Mouse (Mus musculus) forebrain, embryonic 15.5 days (tissue): ENCODE data around the gene Tmem165. TPM values are rescaled to one million over a fixed set of nuclear protein-coding genes. Genes with fewer than 3 reads are reported as not detected.

ENCODE experiments used
- ATAC-seq: fragments of 200-750 bp; cut with Nextera tagmentation; replicated peaks from 2 replicates; pipeline ENCODE4 v1.8.0; 2017; ENCODE audit warnings: mild to moderate bottlenecking, moderate TSS enrichment, moderate library complexity
- H3K27ac ChIP-seq: fragments of 300-500 bp; sonication (generic); replicated peaks from 2 replicates; pipeline ENCODE4 v1.5.1; 2015; ENCODE audit warnings: mild to moderate bottlenecking, inconsistent platforms
- H3K27me3 ChIP-seq: fragments of 300-500 bp; sonication (generic); 2 replicates; pipeline ENCODE4 v1.6.1; 2015; ENCODE audit warnings: inconsistent platforms
- H3K36me3 ChIP-seq: fragments of 300-500 bp; sonication (generic); 2 replicates; pipeline ENCODE4 v1.6.1; 2015; ENCODE audit warnings: mild to moderate bottlenecking, inconsistent platforms
- H3K4me1 ChIP-seq: fragments of 300-500 bp; sonication (generic); 2 replicates; pipeline ENCODE4 v1.6.1; 2015; ENCODE audit warnings: inconsistent platforms
- H3K4me2 ChIP-seq: fragments of 300-500 bp; sonication (generic); replicated peaks from 2 replicates; pipeline ENCODE4 v1.6.1; 2015; ENCODE audit warnings: mild to moderate bottlenecking, inconsistent platforms
- H3K4me3 ChIP-seq: fragments of 300-500 bp; sonication (generic); 2 replicates; pipeline ENCODE4 v1.5.1; 2015; ENCODE audit warnings: mild to moderate bottlenecking, inconsistent platforms
- H3K9ac ChIP-seq: fragments of 300-500 bp; sonication (generic); replicated peaks from 2 replicates; pipeline ENCODE4 v1.6.1; 2015; ENCODE audit warnings: mild to moderate bottlenecking, inconsistent platforms
- H3K9me3 ChIP-seq: fragments of 300-500 bp; sonication (generic); 2 replicates; pipeline ENCODE4 v1.6.1; 2016; ENCODE audit warnings: inconsistent platforms
- WGBS: fragments of 180-500 bp; shearing (Covaris S2); methylation state at CpG from one replicate; pipeline ENCODE4 v1.1.7; 2015; ENCODE audit warnings: mixed read lengths; 5-methylcytosine and 5-hydroxymethylcytosine counted together
- polyA plus RNA-seq: library from polyadenylated mRNA; unstranded; fragments of >200 nt; fragmentation: Nextera tagmentation; extraction: Ambion mirVana; gene quantifications from 2 replicates; pipeline ENCODE4 v1.2.1, GENCODE M21; 2015

The Tmem165 gene
- polyA plus RNA-seq, 1 experiment from 2014 or later = 49.8 TPM

DNA sequence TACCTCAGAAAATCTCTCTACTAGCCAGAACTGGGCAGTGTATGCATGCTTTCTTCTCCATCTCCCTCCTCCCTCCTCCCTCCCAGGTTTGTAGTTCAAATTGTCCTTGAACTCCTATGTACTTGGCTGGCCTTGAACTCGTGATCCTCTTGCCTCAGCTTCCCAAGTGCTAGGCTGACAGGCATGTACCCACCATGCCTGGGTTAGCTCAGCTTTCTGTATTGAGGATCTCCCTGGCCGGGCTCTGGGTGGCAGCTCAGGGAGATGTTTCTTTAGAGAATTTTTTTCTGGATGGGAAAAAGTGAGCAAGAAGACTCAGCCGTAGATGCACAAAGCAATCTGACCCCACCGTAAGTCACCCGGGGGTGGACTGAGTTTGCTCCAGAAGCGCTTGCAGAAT, 30.7 kb upstream of the Tmem165 start:
- 94% methylated on average over 6 of the region's 6 CpGs for WGBS

DNA sequence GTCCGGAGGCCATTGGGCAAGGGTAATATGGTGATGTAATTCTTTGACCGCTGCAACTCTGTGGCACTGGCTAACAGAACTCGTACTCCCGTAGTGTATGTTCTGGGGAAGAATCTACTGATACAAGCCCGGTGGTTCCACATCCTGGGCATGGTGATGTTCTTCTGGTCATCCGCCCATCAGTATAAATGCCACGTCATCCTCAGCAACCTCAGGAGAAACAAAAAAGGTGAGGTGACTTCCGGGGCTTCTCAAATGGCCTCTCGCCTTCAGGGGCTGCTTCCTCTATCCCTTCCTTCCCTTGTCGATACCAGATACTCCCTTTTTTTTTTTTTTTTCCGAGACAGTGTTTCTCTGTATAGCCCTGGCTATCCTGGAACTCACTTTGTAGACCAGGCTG, 30.2 kb upstream of the Tmem165 start:
- H3K4me2 ChIP-seq = no peak overlapping the region
- H3K4me3 ChIP-seq = no peak overlapping the region
- no peaks in the 10 kb centered on the region for H3K4me1 ChIP-seq
- H3K9ac ChIP-seq = no peak overlapping the region
- WGBS = 97% methylated on average over 11 of the region's 11 CpGs
- H3K36me3 ChIP-seq = peaks cover 8% of the 10 kb centered on the region; the same call in 1 of the 2 replicates
- no peaks in the 10 kb centered on the region for H3K27me3 ChIP-seq
- H3K9me3 ChIP-seq = no peaks in the 10 kb centered on the region
- H3K27ac ChIP-seq = no peak overlapping the region
- ATAC-seq = no peak

More for the DNA sequence above, 30.7 kb upstream of the Tmem165 start:
- Histone ChIP-seq H3K4me2 (no peak overlapping the region), H3K4me3 (no peak overlapping the region), H3K27me3 (no peaks in the 10 kb centered on the region), H3K36me3 (peaks cover 8% of the 10 kb centered on the region; the same call in 1 of the 2 replicates), H3K9me3 (no peaks in the 10 kb centered on the region), H3K4me1 (no peaks in the 10 kb centered on the region), H3K9ac (no peak overlapping the region), H3K27ac (no peak overlapping the region)
- ATAC-seq = no peak

DNA sequence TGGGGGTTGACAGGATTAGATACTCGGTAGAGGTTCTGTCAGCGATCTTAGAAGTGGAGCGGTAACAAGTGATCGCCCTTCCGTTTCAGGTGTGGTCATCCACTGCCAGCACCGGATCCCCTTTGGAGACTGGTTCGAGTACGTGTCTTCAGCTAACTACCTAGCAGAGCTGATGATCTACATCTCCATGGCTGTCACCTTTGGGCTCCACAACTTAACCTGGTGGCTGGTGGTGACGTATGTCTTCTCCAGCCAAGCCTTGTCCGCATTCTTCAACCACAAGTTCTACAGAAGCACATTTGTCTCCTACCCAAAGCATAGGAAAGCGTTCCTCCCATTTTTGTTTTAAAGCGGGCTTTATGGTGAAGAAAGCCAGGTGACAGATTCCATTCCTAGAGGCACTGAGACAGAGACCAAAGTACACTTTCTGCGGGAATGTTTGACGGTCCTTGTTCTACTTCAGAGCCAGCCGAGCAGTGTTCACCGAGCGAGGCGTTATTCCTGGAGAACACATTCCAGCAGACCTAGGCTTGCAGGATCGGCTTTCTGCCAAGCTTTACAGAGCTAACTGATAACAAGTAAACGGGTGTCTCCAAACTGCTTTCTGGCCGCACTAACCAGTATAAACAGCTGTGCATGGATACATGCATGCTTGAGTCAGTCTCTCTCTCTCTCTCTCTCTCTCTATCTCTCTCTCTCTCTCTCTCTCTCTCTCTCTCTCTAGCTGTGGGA, 29.1 kb upstream of the Tmem165 start:
- H3K27me3 ChIP-seq = no peaks in the 10 kb centered on the region
- no peaks in the 10 kb centered on the region for H3K9me3 ChIP-seq
- H3K4me1 ChIP-seq = no peaks in the 10 kb centered on the region
- H3K9ac ChIP-seq = no peak overlapping the region
- no peak overlapping the region for H3K4me2 ChIP-seq
- no peak overlapping the region for H3K4me3 ChIP-seq
- ATAC-seq = no peak
- H3K27ac ChIP-seq = no peak overlapping the region
- H3K36me3 ChIP-seq = peaks cover 8% of the 10 kb centered on the region; the same call in 1 of the 2 replicates
- 96% methylated on average over 21 of the region's 21 CpGs for WGBS

DNA sequence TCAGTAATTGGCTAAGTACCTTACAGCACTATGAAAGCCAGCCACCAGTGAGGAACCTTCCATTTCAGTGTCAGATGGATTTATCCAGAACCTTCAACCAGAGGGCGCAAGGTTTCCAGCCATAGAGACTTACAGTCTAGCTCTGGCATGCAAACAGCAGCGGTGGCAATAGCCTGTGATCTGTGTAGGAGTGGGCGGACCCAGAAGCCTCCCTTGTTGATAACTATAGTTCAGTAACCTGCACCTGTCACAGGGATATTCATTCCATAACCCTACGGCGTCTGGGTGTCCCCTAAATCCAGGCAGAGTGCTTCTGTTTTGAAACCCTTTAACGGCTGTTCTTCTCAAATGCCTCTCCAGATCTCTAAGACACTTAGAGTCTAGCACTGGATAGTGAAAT, 24.1 kb upstream of the Tmem165 start:
- Histone ChIP-seq H3K27me3 (no peaks in the 10 kb centered on the region), H3K9me3 (no peaks in the 10 kb centered on the region), H3K4me2 (no peak overlapping the region), H3K4me1 (no peaks in the 10 kb centered on the region), H3K27ac (no peak overlapping the region), H3K36me3 (peaks cover 4% of the 10 kb centered on the region; the same call in 1 of the 2 replicates), H3K4me3 (no peak overlapping the region), H3K9ac (no peak overlapping the region)
- ATAC-seq = no peak
- 88% methylated on average over 6 of the region's 6 CpGs for WGBS

DNA sequence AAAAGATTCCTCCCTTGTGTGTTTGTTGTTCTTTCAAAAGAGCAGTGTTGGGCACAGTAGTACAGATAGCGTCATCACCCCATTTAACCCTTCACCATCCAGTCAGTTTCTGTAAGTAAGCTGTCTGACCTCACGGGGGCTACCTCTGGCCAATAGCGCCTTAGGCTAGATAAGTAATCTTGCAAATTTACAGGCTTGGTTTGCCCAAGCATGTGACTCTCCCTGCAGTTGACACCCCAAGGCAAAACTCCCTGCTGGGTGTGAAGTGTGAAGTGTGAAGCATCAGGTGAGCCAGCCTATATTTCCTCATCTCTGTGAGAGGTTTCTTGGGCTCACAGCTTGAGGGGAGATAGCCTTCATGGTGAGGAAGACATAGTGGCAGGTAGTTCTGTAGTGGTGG, 23.6 kb upstream of the Tmem165 start:
- Histone ChIP-seq H3K4me3 (no peak overlapping the region), H3K27me3 (no peaks in the 10 kb centered on the region), H3K4me1 (no peaks in the 10 kb centered on the region), H3K36me3 (peaks cover 4% of the 10 kb centered on the region; the same call in 1 of the 2 replicates), H3K27ac (no peak overlapping the region), H3K9ac (no peak overlapping the region), H3K4me2 (no peak overlapping the region), H3K9me3 (no peaks in the 10 kb centered on the region)
- no peak for ATAC-seq
- WGBS = 71% methylated on average over 3 of the region's 3 CpGs

DNA sequence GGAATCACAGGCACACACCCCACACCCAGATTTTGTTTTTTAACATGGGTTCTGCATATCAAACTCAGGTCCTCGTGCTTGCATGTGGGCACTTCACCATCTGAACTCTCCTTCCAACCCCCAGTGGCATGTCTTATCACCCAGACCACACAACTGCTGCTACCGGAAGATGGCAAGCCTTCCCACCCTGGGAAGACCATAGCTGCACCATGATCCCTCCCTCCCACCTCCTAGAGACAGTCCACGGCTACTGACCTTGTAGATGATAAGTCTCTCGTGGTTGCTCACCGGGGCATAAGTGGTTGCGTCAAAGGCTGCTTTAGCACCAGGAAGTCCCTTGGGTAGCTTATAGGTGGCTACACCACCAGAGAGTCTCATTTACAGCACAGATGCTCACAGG, 22.2 kb upstream of the Tmem165 start:
- no peak for ATAC-seq

DNA sequence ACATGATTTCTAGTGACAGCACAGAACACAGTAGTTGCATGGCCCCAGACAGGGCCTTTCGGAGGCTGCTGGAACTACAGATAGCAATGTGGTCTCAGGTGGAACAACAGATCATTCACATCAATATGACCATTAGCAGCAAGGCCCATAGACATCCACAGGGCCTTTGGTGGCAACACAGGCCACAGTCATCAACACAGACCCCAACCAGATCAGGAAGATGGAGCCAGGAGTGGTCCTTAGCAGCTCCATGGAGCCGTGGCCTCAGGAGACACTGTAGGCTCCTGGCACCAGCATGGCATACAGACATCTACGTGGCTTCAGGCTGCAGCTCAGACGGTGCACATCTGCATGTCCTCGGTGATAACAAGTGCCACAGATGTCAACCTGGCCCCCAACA, 20.8 kb upstream of the Tmem165 start:
- Histone ChIP-seq H3K27me3 (no peaks in the 10 kb centered on the region), H3K4me3 (no peak overlapping the region), H3K27ac (no peak overlapping the region), H3K9me3 (no peaks in the 10 kb centered on the region), H3K9ac (no peak overlapping the region), H3K36me3 (no peaks in the 10 kb centered on the region), H3K4me1 (no peaks in the 10 kb centered on the region), H3K4me2 (no peak overlapping the region)
- no peak for ATAC-seq
- WGBS = 87% methylated on average over 5 of the region's 5 CpGs

More for the DNA sequence above, 22.2 kb upstream of the Tmem165 start:
- H3K9ac ChIP-seq = no peak overlapping the region
- H3K36me3 ChIP-seq = no peaks in the 10 kb centered on the region
- WGBS = 91% methylated on average over 6 of the region's 6 CpGs
- H3K27ac ChIP-seq = no peak overlapping the region
- no peak overlapping the region for H3K4me2 ChIP-seq
- H3K9me3 ChIP-seq = no peaks in the 10 kb centered on the region
- no peak overlapping the region for H3K4me3 ChIP-seq
- H3K27me3 ChIP-seq = no peaks in the 10 kb centered on the region
- H3K4me1 ChIP-seq = no peaks in the 10 kb centered on the region

DNA sequence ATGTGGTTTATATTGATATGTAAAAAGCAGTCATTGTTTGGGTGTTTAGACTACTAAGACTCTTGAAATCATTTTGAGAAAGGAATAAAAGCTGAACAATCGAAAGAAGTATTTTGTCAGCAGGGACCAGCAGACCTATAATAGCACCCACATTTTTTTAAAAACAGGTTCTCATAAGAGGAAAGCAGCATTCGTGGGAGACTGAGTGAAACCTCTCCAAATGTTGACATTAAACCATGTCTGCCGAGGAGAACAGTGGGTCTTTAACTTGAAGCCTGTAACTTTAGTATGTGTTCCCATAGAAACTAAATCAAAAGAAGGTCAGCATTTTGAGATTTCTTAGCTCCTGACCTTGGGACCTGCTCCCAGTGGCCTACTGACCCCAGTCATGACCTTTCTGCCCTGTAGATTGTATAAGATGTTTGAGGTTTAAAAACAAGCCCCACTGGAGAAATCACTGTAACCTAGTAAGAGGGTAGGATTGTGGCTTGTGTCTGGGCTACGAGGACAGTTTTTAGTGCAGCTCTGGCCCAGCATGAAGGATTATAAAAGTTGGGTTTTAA, 19.8 kb upstream of the Tmem165 start:
- WGBS = 60% methylated on average over 4 of the region's 4 CpGs
- Histone ChIP-seq H3K4me1 (no peaks in the 10 kb centered on the region), H3K9ac (no peak overlapping the region), H3K4me3 (no peak overlapping the region), H3K36me3 (no peaks in the 10 kb centered on the region), H3K9me3 (no peaks in the 10 kb centered on the region), H3K27ac (no peak overlapping the region), H3K27me3 (no peaks in the 10 kb centered on the region), H3K4me2 (no peak overlapping the region)
- no peak for ATAC-seq

DNA sequence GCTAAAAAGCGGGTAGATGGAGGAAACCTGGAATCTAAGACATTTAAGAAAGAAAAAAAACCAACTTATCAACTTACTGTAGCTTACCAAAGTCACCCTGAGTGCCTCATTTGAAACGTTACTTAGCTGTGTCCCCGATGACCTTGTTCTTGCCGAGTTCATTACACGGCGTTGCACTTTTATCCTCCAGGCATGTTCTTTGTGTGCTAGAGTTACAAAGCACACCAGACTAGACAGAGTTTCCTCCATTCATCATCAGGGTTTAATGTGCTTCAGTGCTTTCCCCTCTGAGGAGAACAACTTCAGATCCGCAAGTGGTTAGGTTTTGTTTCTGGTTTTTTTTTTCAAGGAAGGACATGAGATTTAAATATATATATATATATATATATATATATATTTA, 18.9 kb upstream of the Tmem165 start:
- no peak overlapping the region for H3K4me3 ChIP-seq
- H3K9me3 ChIP-seq = no peaks in the 10 kb centered on the region
- H3K27ac ChIP-seq = no peak overlapping the region
- no peak for ATAC-seq
- no peak overlapping the region for H3K9ac ChIP-seq
- no peaks in the 10 kb centered on the region for H3K36me3 ChIP-seq
- WGBS = 78% methylated on average over 7 of the region's 7 CpGs
- H3K27me3 ChIP-seq = no peaks in the 10 kb centered on the region
- no peak overlapping the region for H3K4me2 ChIP-seq
- H3K4me1 ChIP-seq = no peaks in the 10 kb centered on the region

DNA sequence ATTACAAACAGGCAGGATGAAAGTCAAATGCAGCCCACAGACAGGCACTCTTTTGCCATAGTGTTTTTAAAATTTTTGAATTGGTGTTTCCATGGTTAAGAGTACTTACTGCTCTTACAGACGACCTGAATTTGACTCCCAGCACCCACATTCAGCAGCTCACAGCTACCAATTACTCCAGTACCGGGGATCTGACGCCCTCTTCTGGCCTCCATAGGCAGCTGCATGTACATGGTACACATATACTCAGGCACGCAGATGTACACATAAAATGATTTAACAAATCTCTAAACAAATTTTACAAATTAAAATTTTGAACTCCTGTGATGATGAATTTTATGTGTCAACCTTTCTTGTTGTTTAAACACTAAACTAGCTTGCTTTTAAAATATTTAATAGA, 13.2 kb upstream of the Tmem165 start:
- no peak for ATAC-seq
- Histone ChIP-seq H3K27ac (no peak overlapping the region), H3K27me3 (no peaks in the 10 kb centered on the region), H3K9ac (no peak overlapping the region), H3K4me3 (no peak overlapping the region), H3K9me3 (no peaks in the 10 kb centered on the region), H3K36me3 (no peaks in the 10 kb centered on the region), H3K4me1 (no peaks in the 10 kb centered on the region), H3K4me2 (no peak overlapping the region)
- WGBS = 80% methylated on average over 4 of the region's 4 CpGs

DNA sequence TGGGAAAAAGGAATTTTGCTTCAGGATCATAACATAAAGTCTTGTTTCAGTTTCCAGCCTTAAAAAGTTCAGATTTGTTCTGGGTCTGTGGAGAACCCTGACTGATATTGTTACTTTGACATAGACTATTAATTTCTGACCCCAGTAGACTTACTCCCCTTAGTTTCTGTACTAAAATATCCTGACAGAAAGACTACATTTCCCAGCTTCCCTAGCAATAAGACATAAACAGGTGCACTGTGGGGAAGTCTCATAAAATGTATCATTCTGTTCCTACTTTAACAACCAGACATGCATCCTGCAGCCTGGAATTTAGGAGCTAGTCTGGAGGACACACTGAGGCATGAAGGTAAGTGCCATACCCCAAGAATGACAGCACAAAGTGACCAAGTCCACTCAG, 12.6 kb upstream of the Tmem165 start:
- H3K9ac ChIP-seq = no peak overlapping the region
- ATAC-seq = no peak
- H3K36me3 ChIP-seq = no peaks in the 10 kb centered on the region
- H3K4me2 ChIP-seq = no peak overlapping the region
- H3K27ac ChIP-seq = no peak overlapping the region
- no peaks in the 10 kb centered on the region for H3K27me3 ChIP-seq
- H3K9me3 ChIP-seq = no peaks in the 10 kb centered on the region
- no peaks in the 10 kb centered on the region for H3K4me1 ChIP-seq
- no peak overlapping the region for H3K4me3 ChIP-seq

DNA sequence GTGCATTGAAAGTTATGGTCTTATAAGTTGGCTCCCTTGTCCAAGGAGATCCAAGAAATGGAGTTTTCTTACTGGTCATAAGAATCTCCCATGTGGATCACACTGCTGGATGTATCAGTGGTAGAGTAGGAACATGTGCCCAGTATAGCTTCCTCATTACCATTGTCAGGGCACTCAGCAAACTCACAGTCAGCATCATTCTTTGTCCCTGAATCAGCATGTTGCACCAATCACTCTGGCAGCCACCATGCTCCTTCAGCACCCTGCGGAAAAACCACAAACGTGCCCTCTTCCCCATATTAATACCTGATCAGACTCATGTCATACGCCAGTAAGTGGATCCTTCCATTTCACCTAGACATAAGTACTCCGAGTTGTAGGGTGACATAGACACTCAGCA, 8.6 kb upstream of the Tmem165 start:
- H3K4me2 ChIP-seq = no peak overlapping the region
- WGBS = 85% methylated on average over 4 of the region's 4 CpGs
- no peaks in the 10 kb centered on the region for H3K4me1 ChIP-seq
- H3K36me3 ChIP-seq = no peaks in the 10 kb centered on the region
- H3K27ac ChIP-seq = no peak overlapping the region
- H3K9me3 ChIP-seq = no peaks in the 10 kb centered on the region
- no peak overlapping the region for H3K4me3 ChIP-seq
- H3K27me3 ChIP-seq = no peaks in the 10 kb centered on the region
- no peak for ATAC-seq
- H3K9ac ChIP-seq = no peak overlapping the region

DNA sequence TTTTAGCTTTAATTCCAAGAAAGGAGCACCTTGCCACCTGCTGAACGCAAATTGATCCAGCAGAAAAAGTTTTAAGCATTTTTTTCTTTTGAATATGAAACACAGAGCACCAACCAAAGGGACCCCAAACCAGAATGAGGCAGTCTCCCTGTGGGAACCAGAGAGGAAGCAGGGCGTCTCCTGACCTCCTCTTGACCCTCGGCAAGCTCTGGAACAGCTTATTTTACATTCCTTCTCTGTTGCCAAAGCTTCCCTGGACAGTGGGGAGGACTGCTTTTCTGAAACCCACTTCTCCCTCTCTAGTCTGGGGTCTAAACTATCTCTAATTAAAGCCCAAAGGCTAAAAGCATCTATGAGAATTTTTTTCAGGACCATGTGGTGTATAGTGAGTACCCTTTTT, 7.3 kb upstream of the Tmem165 start:
- 66% methylated on average over 3 of the region's 3 CpGs for WGBS
- Histone ChIP-seq H3K9ac (no peak overlapping the region), H3K27ac (no peak overlapping the region), H3K4me1 (no peaks in the 10 kb centered on the region), H3K36me3 (no peaks in the 10 kb centered on the region), H3K4me3 (no peak overlapping the region), H3K27me3 (no peaks in the 10 kb centered on the region), H3K4me2 (no peak overlapping the region), H3K9me3 (no peaks in the 10 kb centered on the region)
- no peak for ATAC-seq
